Mouse (Mus musculus) CD4-positive helper T cell, adult 2 months (primary cell): ENCODE results near the gene Tns3.

Experiments
- DNase-seq: peaks from one replicate; pipeline ENCODE4 v3.0.0-alpha.2; 2012; ENCODE audit warnings: low read depth, missing footprints, low spot score

The Tns3 gene

GRCm38 (mm10) chr11:8440221-8440620, 224.1 kb downstream of the Tns3 start:
- no peak for DNase-seq

GRCm38 (mm10) chr11:8439035-8439434, 225.3 kb downstream of the Tns3 start:
- no peak for DNase-seq

DNA sequence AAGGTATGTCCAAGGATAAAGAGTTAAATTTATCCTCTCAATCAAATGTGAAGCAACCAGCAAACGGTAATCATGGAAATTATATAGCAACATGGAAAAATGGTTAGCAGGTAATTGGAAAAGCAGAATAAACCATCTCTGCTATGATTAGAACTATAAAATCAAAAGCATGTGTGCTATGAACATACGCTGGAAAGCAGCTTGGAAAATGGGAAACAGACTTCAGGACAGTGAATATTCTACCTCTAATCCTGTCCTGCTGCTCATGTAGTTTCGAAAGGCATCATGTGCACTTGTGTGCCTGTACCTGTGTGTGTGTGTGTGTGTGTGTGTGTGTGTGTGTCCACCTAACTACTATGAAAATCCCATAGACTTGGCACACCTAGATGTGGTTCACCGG, 226.1 kb downstream of the Tns3 start:
- DNase-seq, result no peak

DNA sequence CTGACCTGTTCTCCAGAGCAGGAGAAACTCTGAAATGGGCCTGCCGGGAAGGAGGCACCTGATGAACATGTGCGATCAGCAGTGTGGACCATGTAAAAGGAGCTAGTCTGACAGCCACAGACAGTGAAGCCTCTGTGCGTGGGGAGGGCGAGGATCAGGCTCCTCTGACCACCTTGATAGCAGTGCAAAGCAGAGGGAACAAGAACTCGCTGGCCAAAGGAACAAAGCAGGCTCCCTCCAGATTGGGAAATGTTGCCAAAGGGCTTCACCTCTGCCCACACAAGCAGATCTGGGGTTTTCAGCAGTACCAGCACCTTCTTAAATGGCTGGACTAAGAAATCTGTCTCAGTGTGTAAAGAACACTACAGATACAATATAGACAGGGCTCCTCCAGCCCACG, 229.2 kb downstream of the Tns3 start:
- DNase-seq, result no peak

DNA sequence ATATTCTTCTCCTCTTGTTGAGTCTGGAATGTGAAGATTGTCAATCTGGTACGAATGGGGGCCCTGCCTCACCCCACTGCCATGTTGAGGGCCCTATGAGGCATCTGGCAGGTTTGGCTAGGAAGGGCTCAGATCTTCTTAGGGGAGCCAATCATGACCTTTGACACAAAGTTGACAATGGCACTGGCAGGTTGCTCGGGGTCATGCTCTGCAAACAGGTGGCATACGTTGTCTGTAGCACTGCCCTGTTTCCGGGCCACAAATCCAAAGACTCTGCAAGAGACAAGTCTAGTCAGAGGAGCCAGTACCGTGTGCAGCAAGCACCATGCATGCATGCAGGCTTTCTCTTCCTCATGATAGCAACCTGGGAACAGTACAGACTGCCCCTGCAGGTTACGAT, 230.0 kb downstream of the Tns3 start:
- DNase-seq, result no peak

DNA sequence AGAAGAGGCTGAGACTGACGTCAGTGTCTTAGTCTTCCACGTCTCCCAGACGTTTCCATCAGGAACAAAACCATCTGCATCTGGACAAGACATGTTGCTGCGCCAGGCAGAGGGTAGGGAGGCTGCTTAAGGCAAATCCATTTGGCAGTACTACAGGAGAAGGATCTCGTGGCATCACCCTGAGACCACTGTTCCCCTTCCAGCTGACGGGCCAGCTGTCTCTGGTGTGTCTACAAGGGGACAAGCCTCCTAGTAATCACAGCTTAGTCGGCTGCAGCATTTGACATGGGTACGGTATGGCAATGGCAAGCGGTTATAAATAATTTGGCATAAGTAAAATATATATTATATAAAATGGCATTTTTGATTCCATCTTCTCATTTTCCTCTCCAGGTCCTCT, 230.9 kb downstream of the Tns3 start:
- no peak for DNase-seq

DNA sequence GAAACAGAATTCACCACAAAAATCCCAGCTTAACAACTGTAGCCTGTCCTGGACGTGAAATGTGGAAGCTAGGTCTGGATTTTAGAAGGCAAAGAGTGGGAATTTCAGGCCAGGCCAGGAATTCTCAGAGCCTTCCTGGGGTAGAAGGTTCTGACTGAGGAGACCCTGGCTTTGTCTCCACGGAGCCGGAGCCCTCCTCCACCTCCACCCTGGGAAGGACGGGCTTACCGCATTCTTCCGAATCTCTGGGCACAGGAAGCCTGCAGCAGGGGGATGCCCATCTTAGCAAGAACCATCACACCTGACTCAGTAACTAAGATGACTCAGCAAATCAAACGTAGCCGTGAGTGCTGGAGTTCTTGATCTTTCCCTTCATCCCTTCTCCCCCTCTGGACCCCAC, 231.4 kb downstream of the Tns3 start:
- no peak for DNase-seq

GRCm38 (mm10) chr11:8427660-8428059, 236.7 kb downstream of the Tns3 start:
- DNase-seq, result no peak

DNA sequence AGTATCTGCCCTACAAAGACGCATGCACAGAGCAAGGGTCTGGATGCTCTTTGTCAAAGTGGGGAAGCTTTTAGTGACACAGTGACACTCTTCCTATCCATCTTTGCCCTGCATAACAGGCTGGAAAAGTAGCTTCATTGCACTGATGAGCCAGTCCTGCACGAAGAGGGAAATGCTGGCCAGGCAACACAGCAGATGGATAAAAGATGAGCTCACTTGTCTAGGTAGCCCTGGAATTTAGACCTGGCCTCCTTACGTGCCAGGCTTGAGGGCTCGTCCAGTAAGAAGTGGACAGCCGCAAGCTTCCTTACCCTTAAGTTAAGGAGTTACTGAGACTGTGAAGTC, 239.1 kb downstream of the Tns3 start:
- no peak for DNase-seq

DNA sequence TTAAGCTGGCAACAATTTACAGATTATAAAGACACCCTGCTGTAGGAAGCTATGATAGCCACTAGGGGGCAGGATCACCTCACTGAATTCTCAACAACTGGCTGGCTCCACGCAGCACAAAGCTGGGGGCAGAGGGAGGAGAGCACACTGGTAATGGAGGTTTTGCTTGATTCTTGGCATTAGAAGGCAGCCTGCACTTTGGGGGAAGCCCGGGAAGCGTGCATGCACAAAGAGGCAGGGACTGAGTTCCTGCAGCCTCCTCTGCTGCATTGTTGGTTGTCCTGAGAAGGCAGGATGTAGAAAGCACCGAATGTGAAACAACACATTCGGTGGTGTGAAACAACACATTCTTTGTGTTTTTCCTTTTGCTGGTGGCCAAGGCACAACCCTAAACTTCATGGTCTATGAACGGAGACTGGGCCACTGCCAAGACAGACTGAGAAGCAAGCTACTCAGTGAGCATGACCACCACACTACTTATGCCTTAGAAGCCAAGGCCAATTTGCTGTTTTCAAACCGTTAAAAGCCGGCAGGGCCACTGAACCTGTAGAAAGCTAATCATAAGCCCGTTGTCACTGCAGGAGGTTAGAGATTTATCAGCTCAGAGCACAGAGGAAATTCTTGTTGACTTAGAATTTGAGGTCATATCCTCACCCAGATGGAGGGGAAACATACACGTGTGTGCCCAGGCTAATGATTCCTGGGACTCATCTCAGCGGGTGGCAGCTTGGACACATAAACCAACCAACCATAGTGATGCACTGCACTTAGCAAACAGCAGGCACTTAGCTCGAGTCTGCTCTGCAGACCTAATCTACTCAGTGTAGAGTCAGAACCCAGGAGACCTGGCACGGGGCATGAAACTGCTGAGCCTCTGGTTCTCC, 239.8 kb downstream of the Tns3 start:
- DNase-seq, result peak; percentile 24

DNA sequence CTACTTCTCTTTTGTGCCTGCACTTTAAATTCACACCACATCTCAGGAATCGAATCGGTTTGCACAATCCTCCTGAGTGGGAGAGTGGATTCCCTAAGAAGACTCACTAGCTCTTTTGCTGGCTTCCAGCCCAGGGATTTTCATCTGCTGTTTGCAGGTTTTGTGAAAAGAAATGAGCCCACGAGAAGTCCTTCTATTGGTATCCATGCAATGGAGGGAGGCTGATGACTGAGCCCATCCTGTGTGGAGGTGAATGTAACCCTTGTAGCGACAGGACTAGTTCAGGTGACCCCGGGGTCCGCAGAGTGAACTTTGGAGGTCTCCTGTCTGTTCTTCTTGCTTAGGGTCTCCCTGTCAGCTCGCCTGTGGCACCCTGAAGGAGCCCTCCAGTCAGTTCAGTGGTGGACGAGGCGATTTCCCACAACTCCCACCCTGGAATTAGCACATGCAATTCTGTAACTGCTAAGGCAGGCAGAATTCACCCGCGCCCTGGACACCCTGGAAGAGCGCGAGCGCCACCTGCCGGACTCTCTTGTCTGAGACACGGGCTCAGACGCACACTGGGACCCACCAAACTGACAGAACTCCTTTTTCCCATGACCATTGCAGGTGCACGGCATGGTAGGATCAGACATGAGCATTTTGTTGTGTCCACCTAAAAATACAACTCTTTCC, 259.0 kb downstream of the Tns3 start:
- DNase-seq, result peak; percentile 19

DNA sequence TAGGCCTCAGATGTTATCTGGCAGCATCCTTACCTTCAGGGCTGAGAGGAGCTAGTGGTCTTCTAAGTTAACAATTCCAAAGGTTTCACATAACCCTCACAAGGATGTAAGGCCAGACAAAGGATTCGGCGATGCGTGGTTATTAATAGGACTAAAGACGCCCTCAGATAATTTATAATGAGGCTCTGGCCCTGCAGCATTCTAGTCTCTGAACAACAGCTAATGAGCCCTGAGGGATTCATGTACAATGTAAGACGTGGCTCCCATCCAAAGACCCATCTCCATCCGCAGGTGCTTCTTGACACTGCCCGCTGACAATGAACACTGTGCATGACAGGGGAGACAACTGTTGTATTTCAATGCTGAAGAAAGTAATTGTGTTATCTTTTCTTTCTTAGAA, 263.0 kb downstream of the Tns3 start:
- no peak for DNase-seq

DNA sequence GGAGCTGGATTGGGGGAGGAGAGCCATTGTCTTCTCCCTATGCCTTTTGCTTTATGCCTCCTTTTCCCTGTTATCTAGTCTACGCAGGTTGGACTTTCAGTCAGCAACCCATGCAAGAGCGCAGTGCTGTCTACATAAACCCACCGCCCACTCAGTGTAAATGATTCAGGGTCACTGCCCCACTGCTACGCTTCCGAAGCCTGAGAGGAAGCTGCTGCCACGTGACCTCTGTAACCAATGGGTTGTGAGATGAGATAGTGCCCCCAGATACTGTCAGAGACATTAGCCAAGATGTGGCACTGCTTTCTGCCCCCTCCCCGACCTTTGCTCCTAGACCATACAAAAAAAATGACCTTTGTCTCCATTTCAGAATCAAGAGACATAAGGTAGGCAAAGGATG, 268.0 kb downstream of the Tns3 start:
- DNase-seq, result no peak

- no peak for DNase-seq
Observed at GRCm38 (mm10) chr11:8391564-8391963, 272.8 kb downstream of the Tns3 start.

GRCm38 (mm10) chr11:8385891-8386405, 278.4 kb downstream of the Tns3 start:
- no peak for DNase-seq
